Mouse (Mus musculus) intestine, postnatal 0 days (tissue): ENCODE measurements around the gene Asic3. TPM values are rescaled to one million over a fixed set of nuclear protein-coding genes. Genes with fewer than 3 reads are reported as not detected.

Experiments used
- ATAC-seq: fragments of 200-750 bp; cut with Nextera tagmentation; 2 replicates; pipeline ENCODE4 v1.8.0; 2017; ENCODE audit warnings: mild to moderate bottlenecking, moderate TSS enrichment, moderate library complexity
- H3K27ac ChIP-seq: fragments of 300-500 bp; sonication (generic); 2 replicates; pipeline ENCODE4 v1.5.1; 2014; ENCODE audit warnings: mild to moderate bottlenecking, low read depth, low read length, moderate library complexity
- H3K27me3 ChIP-seq: fragments of 300-500 bp; sonication (generic); replicated peaks from 2 replicates; pipeline ENCODE4 v1.6.1; 2014; ENCODE audit warnings: low read length, mixed read lengths; ENCODE audit not compliant: control insufficient read depth, insufficient read depth
- H3K36me3 ChIP-seq: fragments of 300-500 bp; sonication (generic); 2 replicates; pipeline ENCODE4 v1.6.1; 2014; ENCODE audit warnings: mild to moderate bottlenecking, moderate library complexity; ENCODE audit not compliant: control insufficient read depth, insufficient read depth
- H3K4me1 ChIP-seq: fragments of 300-500 bp; sonication (generic); replicated peaks from 2 replicates; pipeline ENCODE4 v1.6.1; 2014; ENCODE audit warnings: antibody characterized with exemption, low read length, mixed read lengths; ENCODE audit not compliant: control insufficient read depth, insufficient read depth
- H3K4me2 ChIP-seq: fragments of 300-500 bp; sonication (generic); replicated peaks from 2 replicates; pipeline ENCODE4 v1.6.1; 2014; ENCODE audit warnings: low read depth, mild to moderate bottlenecking, moderate library complexity
- H3K4me3 ChIP-seq: fragments of 300-500 bp; sonication (generic); 2 replicates; pipeline ENCODE4 v1.5.1; 2014; ENCODE audit warnings: low read depth, low read length
- H3K9ac ChIP-seq: fragments of 300-500 bp; sonication (generic); 2 replicates; pipeline ENCODE4 v1.6.1; 2014; ENCODE audit warnings: mild to moderate bottlenecking, low read depth, low read length
- H3K9me3 ChIP-seq: fragments of 300-500 bp; sonication (generic); 2 replicates; pipeline ENCODE4 v1.6.1; 2016; ENCODE audit warnings: mixed run types; ENCODE audit not compliant: control insufficient read depth
- CTCF ChIP-seq: sonication (generic); IDR thresholded peaks from 2 replicates; pipeline ENCODE4 v1.5.1; 2016; ENCODE audit warnings: low read depth, mild to moderate bottlenecking, control low read depth, antibody characterized with exemption, moderate library complexity
- WGBS: fragments of 180-500 bp; shearing (Covaris S2); extraction: QIAGEN DNeasy Blood & Tissue Kit; methylation state at CpG from one replicate; pipeline ENCODE4 v1.1.7; 2014; 5-methylcytosine and 5-hydroxymethylcytosine counted together
- polyA plus RNA-seq: library from polyadenylated mRNA; unstranded; fragments of >200 nt; fragmentation: Nextera tagmentation; extraction: Ambion mirVana; gene quantifications from 2 replicates; pipeline ENCODE4 v1.2.1, GENCODE M21; 2015

Asic3 gene
- polyA plus RNA-seq, 1 experiment from 2014 or later = 0.08 TPM

GRCm38 (mm10) chr5:24408651-24409050 is 4.5 kb upstream of the Asic3 start:
- H3K4me1 ChIP-seq = no peaks in the 10 kb centered on the region
- H3K9me3 ChIP-seq = no peaks in the 10 kb centered on the region
- no peak overlapping the region for H3K9ac ChIP-seq
- WGBS = 92% methylated on average over 13 of the region's 13 CpGs
- no peaks in the 10 kb centered on the region for H3K27me3 ChIP-seq
- no peak overlapping the region for H3K4me2 ChIP-seq
- no peak overlapping the region for H3K4me3 ChIP-seq
- TF ChIP-seq CTCF = no peak
- no peak overlapping the region for H3K27ac ChIP-seq
- no peak for ATAC-seq
- peaks cover 50% of the 10 kb centered on the region for H3K36me3 ChIP-seq

- WGBS = 68% methylated on average over 2 of the region's 2 CpGs
Measured at GRCm38 (mm10) chr5:24409466-24409865, 3.7 kb upstream of the Asic3 start.

GRCm38 (mm10) chr5:24412063-24412462 is 1.1 kb upstream of the Asic3 start:
- Histone ChIP-seq H3K9ac (no peak overlapping the region), H3K4me3 (no peak overlapping the region), H3K4me1 (no peaks in the 10 kb centered on the region), H3K36me3 (peaks cover 19% of the 10 kb centered on the region; the same call in 1 of the 2 replicates), H3K4me2 (no peak overlapping the region), H3K27ac (no peak overlapping the region), H3K27me3 (no peaks in the 10 kb centered on the region), H3K9me3 (no peaks in the 10 kb centered on the region)
- no peak for ATAC-seq
- TF ChIP-seq CTCF = no peak
- 74% methylated on average over 2 of the region's 2 CpGs for WGBS

More at GRCm38 (mm10) chr5:24409466-24409865, 3.7 kb upstream of the Asic3 start:
- no peak overlapping the region for H3K9ac ChIP-seq
- H3K27ac ChIP-seq = no peak overlapping the region
- no peaks in the 10 kb centered on the region for H3K27me3 ChIP-seq
- H3K4me1 ChIP-seq = no peaks in the 10 kb centered on the region
- no peak overlapping the region for H3K4me2 ChIP-seq
- no peaks in the 10 kb centered on the region for H3K9me3 ChIP-seq
- ATAC-seq = no peak
- no peak for TF ChIP-seq CTCF
- H3K36me3 ChIP-seq = peaks cover 43% of the 10 kb centered on the region; the same call in 1 of the 2 replicates
- no peak overlapping the region for H3K4me3 ChIP-seq

GRCm38 (mm10) chr5:24413938-24414337 is 746 bp downstream of the Asic3 start:
- no peak overlapping the region for H3K27ac ChIP-seq
- 0 out of 2 replicates have a peak overlapping the region, but pooled peaks have one; percentile 45 for H3K4me2 ChIP-seq
- no peaks in the 10 kb centered on the region for H3K4me1 ChIP-seq
- H3K36me3 ChIP-seq = peaks cover 12% of the 10 kb centered on the region; the same call in 1 of the 2 replicates
- WGBS = 80% methylated on average over 13 of the region's 13 CpGs
- no peak for TF ChIP-seq CTCF
- H3K9ac ChIP-seq = no peak overlapping the region
- no peaks in the 10 kb centered on the region for H3K9me3 ChIP-seq
- H3K27me3 ChIP-seq = no peaks in the 10 kb centered on the region
- no peak overlapping the region for H3K4me3 ChIP-seq
- no peak for ATAC-seq

GRCm38 (mm10) chr5:24416222-24416736 is 3.1 kb downstream of the Asic3 start:
- 5% methylated on average over 21 of the region's 21 CpGs for WGBS
- Histone ChIP-seq H3K4me3 (no peak overlapping the region), H3K4me2 (peak overlapping the region; percentile 48), H3K9me3 (no peaks in the 10 kb centered on the region), H3K9ac (no peak overlapping the region), H3K36me3 (peaks cover 31% of the 10 kb centered on the region; the same call in 1 of the 2 replicates), H3K27me3 (no peaks in the 10 kb centered on the region), H3K27ac (no peak overlapping the region), H3K4me1 (no peaks in the 10 kb centered on the region)
- peak; percentile 79 for TF ChIP-seq CTCF
- peak; percentile 71 for ATAC-seq

- Histone ChIP-seq H3K36me3 (peaks cover 32% of the 10 kb centered on the region; the same call in 1 of the 2 replicates), H3K4me2 (no peak overlapping the region), H3K27me3 (no peaks in the 10 kb centered on the region), H3K9me3 (no peaks in the 10 kb centered on the region), H3K27ac (no peak overlapping the region), H3K4me3 (no peak overlapping the region), H3K4me1 (no peaks in the 10 kb centered on the region), H3K9ac (no peak overlapping the region)
- no peak for TF ChIP-seq CTCF
- no peak for ATAC-seq
- WGBS = 93% methylated on average over 10 of the region's 10 CpGs
Measured at GRCm38 (mm10) chr5:24417587-24417986, 4.4 kb downstream of the Asic3 start.
